Mouse (Mus musculus): ENCODE data around the gene Smarcd1.

DNA sequence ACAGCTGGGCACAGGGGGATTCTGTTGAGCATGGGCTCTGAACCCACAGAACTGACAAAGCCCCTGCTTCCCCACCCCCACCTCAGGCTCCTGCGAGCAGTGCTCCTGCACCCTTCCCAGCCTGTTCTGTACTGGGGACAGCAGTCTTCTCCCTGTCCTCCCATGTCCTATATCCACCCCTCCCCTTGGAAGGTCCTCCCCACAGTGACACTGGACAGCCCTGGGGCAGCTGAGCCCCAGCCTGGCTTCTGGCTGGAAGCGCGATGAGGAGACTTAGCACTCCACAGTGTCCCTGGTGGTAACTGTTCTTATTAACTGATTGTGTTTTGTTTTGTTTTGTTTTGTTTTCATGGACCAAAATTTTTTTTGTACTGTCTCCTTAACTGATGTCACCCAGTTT is 11.6 kb downstream of the Smarcd1 start:
- TF ChIP-seq CTCF (IDR thresholded peaks at IDR 0.05; ENCODE audit: control insufficient read depth, insufficient read depth, insufficient read length) = no peak
- TF ChIP-seq USF1 (IDR thresholded peaks at IDR 0.05; ENCODE audit: low read depth) = no peak
- no peak for TF ChIP-seq MYOG (IDR thresholded peaks at IDR 0.05; ENCODE audit: control insufficient read depth, extremely low read depth, insufficient read length)
- no peak for TF ChIP-seq MYOD1 (IDR thresholded peaks at IDR 0.05; ENCODE audit: control insufficient read depth, insufficient read length, low read depth)
- TF ChIP-seq MAX (IDR thresholded peaks at IDR 0.05) = no peak
